15 mouse cellular contexts compared by ENCODE assay signal in the genomic region with DNA sequence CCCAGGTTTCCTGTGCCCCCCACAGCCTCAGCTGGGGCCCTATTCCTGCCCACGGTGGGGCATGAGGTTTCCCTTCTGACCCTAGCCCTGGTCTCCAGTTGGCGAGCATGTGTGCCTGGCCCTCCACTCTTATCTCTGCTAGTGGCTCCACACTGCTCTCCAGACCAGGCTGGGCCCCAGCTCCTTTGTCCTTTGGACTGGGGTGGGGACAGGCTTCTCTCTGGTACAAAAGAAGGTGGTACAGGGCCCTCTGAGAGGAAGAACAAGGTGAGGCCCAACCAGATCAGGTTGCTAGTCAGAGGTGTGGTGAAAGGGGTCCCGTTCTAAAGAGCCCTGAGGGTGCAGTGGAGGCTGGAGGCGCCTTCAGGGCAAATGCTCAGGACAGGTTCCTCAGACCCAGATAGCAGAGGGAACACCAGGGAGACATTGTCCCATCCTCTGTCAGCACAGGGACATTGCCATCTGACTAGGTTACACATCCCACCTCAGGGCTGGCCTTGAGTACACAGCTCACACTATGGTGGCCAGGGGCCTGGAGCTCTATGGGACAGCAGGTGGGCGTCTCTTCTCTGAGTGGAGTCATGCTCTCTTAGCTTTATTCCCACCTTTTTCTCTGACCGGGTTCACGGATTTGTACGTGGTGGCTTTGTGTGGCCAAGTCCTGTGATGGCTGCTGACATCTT. TPM values are rescaled to one million over a fixed set of nuclear protein-coding genes. Genes with fewer than 3 reads are reported as not detected.
DNase-seq lines count a peak whose midpoint lies in the region; ATAC-seq and TF ChIP-seq lines count a peak whose summit lies in the region.
"Had no signal": no experiment of that assay in that cellular context is flagged by ENCODE, and none has a peak within 500 bp of the region (broad histone marks: within the 10 kb centered on the region; RNA-seq: fewer than 3 reads in every experiment).

No protein-coding gene starts in this region.

- H3K4me3 ChIP-seq in heart, postnatal 0 days (ENCODE audit: low read depth, low read length) = no peak overlapping the region
- H3K4me3 ChIP-seq in midbrain, embryonic 13.5 days (replicated peaks) = no peak overlapping the region
- H3K4me3 ChIP-seq in midbrain, embryonic 10.5 days = no peak overlapping the region
- no peak overlapping the region for H3K4me3 ChIP-seq in liver, embryonic 16.5 days (ENCODE audit: low read depth, low read length)
- H3K4me3 ChIP-seq: hindbrain, embryonic 10.5 days; midbrain, embryonic 15.5 days had no signal

- DNase-seq in heart, postnatal 0 days (ENCODE audit: low spot score) = no peak
- DNase-seq in heart, adult 18-20 months = no peak
- no peak for DNase-seq in midbrain, embryonic 10.5 days (ENCODE audit: low spot score)
- no peak for DNase-seq in left cerebral cortex, postnatal 25 days (ENCODE audit: low spot score in 2 of 2)
- DNase-seq in adrenal gland, adult 8-10 months = no peak
- DNase-seq: adrenal gland, adult 2 months; cerebellum, adult 8-10 months; gastrocnemius, postnatal 10 days; thymus, adult 2 months had no signal

- no peaks in the 10 kb centered on the region for H3K27me3 ChIP-seq in heart, postnatal 0 days (ENCODE audit: control insufficient read depth, insufficient read depth, low read length)
- peaks cover 10% of the 10 kb centered on the region; the same call in 1 of the 2 replicates for H3K27me3 ChIP-seq in midbrain, embryonic 13.5 days
- peaks cover 6% of the 10 kb centered on the region; the same call in 1 of the 2 replicates for H3K27me3 ChIP-seq in midbrain, embryonic 10.5 days (ENCODE audit: low read depth, poor library complexity, severe bottlenecking)
- H3K27me3 ChIP-seq in liver, embryonic 16.5 days (ENCODE audit: control insufficient read depth, insufficient read depth, low read depth, low read length) = no peaks in the 10 kb centered on the region
- H3K27me3 ChIP-seq: midbrain, embryonic 15.5 days had no signal

- H3K9me3 ChIP-seq in heart, postnatal 0 days (replicated peaks; ENCODE audit: control insufficient read depth, low read length) = no peaks in the 10 kb centered on the region
- H3K9me3 ChIP-seq in midbrain, embryonic 13.5 days = no peaks in the 10 kb centered on the region
- no peaks in the 10 kb centered on the region for H3K9me3 ChIP-seq in midbrain, embryonic 10.5 days (replicated peaks)
- H3K9me3 ChIP-seq in liver, embryonic 16.5 days (replicated peaks; ENCODE audit: control insufficient read depth, low read length) = no peaks in the 10 kb centered on the region
- H3K9me3 ChIP-seq: G1E; hindbrain, embryonic 10.5 days; midbrain, embryonic 15.5 days had no signal

- peaks cover 18% of the 10 kb centered on the region for H3K36me3 ChIP-seq in heart, postnatal 0 days (replicated peaks; ENCODE audit: control insufficient read depth, insufficient read depth, low read length)
- H3K36me3 ChIP-seq in midbrain, embryonic 13.5 days = peaks cover 31% of the 10 kb centered on the region
- H3K36me3 ChIP-seq in midbrain, embryonic 10.5 days = peaks cover 34% of the 10 kb centered on the region
- peaks cover 4% of the 10 kb centered on the region for H3K36me3 ChIP-seq in liver, embryonic 16.5 days (ENCODE audit: control insufficient read depth, insufficient read depth)

- no peak for TF ChIP-seq EP300 in heart, postnatal 0 days (IDR thresholded peaks at IDR 0.05; ENCODE audit: low read depth)

- no peak overlapping the region for H3K27ac ChIP-seq in heart, postnatal 0 days (ENCODE audit: low read depth)
- peak overlapping the region; percentile 1; the same call in 1 of the 2 replicates for H3K27ac ChIP-seq in midbrain, embryonic 13.5 days
- H3K27ac ChIP-seq in midbrain, embryonic 10.5 days (replicated peaks) = no peak overlapping the region
- H3K27ac ChIP-seq in liver, embryonic 16.5 days (ENCODE audit: low read length) = no peak overlapping the region
- H3K27ac ChIP-seq: hindbrain, embryonic 10.5 days; midbrain, embryonic 15.5 days had no signal

- 0 out of 2 replicates have a peak, but pooled peaks have one; percentile 14 for ATAC-seq in heart, postnatal 0 days (ENCODE audit: insufficient read depth, low read depth)
- no peak for ATAC-seq in midbrain, embryonic 13.5 days
- peak; percentile 68 for ATAC-seq in liver, embryonic 16.5 days (ENCODE audit: low read depth)
- ATAC-seq: midbrain, embryonic 15.5 days had no signal

- peaks cover 5% of the 10 kb centered on the region; the same call in 1 of the 2 replicates for H3K4me1 ChIP-seq in heart, postnatal 0 days (ENCODE audit: control insufficient read depth, insufficient read depth)
- H3K4me1 ChIP-seq in midbrain, embryonic 13.5 days (replicated peaks) = no peaks in the 10 kb centered on the region
- H3K4me1 ChIP-seq in midbrain, embryonic 10.5 days = no peaks in the 10 kb centered on the region
- H3K4me1 ChIP-seq in liver, embryonic 16.5 days (ENCODE audit: control insufficient read depth, low read depth, low read length) = peaks cover 3% of the 10 kb centered on the region
- H3K4me1 ChIP-seq: midbrain, embryonic 15.5 days had no signal

- no peak overlapping the region for H3K4me2 ChIP-seq in heart, postnatal 0 days (ENCODE audit: low read depth, low read length)
- H3K4me2 ChIP-seq in midbrain, embryonic 13.5 days (replicated peaks) = no peak overlapping the region
- H3K4me2 ChIP-seq in liver, embryonic 16.5 days (ENCODE audit: low read depth, low read length) = no peak overlapping the region
- H3K4me2 ChIP-seq: midbrain, embryonic 15.5 days had no signal

- 0 out of 2 replicates have a peak overlapping the region, but pooled peaks have one; percentile 26 for H3K9ac ChIP-seq in heart, postnatal 0 days (replicated peaks; ENCODE audit: low read depth, low read length)
- no peak overlapping the region for H3K9ac ChIP-seq in midbrain, embryonic 13.5 days (replicated peaks)
- no peak overlapping the region for H3K9ac ChIP-seq in liver, embryonic 16.5 days (ENCODE audit: low read depth, low read length)
- H3K9ac ChIP-seq: midbrain, embryonic 15.5 days had no signal

- TF ChIP-seq CTCF in heart, postnatal 0 days (IDR thresholded peaks at IDR 0.05; ENCODE audit: low read depth) = no peak

- intact Hi-C loops in left cerebral cortex, postnatal 25 days (cut with DNase I) = no loop called here

- WGBS in heart, postnatal 0 days = 68% methylated on average over 8 of the region's 8 CpGs
- 86% methylated on average over 8 of the region's 8 CpGs for WGBS in midbrain, embryonic 13.5 days
- WGBS in midbrain, embryonic 10.5 days = 89% methylated on average over 8 of the region's 8 CpGs
- WGBS in liver, embryonic 16.5 days (ENCODE audit: insufficient replicate concordance) = 65% methylated on average over 8 of the region's 8 CpGs

RNA-seq across cellular contexts. Expression of a gene that starts 7.3 kb away (rescaled TPM):
- 0.53 and 1.5 TPM in 2 replicates for total RNA-seq in heart, postnatal 0 days (2014; rRNA removed; ENCODE audit: low replicate concordance)
- polyA plus RNA-seq in heart, postnatal 0 days (2015; fragmentation: Nextera tagmentation; extraction: Ambion mirVana) = 0.84 and 1.00 TPM in 2 replicates
- total RNA-seq in heart, adult 18-20 months (2021) = 1 to 10 TPM; 2.1 to 2.3 TPM
- 13.8 and 14.5 TPM in 2 replicates for polyA plus RNA-seq in midbrain, embryonic 13.5 days (2015; fragmentation: Nextera tagmentation; extraction: Ambion mirVana)
- 0.37 and 0.53 TPM in 2 replicates for polyA plus RNA-seq in midbrain, embryonic 10.5 days (2016; fragmentation: Nextera tagmentation; extraction: Ambion mirVana)
- 1.1 and 1.3 TPM in 2 replicates for polyA plus RNA-seq in liver, embryonic 16.5 days (2015; fragmentation: Nextera tagmentation; extraction: Ambion mirVana)
- total RNA-seq in left cerebral cortex, postnatal 25 days (2021) = 100 to 1,000 TPM; 295 to 315 TPM
- 1 to 10 TPM; 2.5 to 7.0 (median 3.9) TPM for total RNA-seq in adrenal gland, adult 8-10 months (2022)

RNA-seq across cellular contexts. Expression of a gene that starts 18.5 kb away (rescaled TPM):
- total RNA-seq in heart, postnatal 0 days (2014; rRNA removed; ENCODE audit: low replicate concordance) = 120 and 123 TPM in 2 replicates
- 88.6 and 97.6 TPM in 2 replicates for polyA plus RNA-seq in heart, postnatal 0 days (2015; fragmentation: Nextera tagmentation; extraction: Ambion mirVana)
- total RNA-seq in heart, adult 18-20 months (2021) = 100 to 1,000 TPM in 1 of 2 experiments, 10 to 100 TPM in 1; 82.6 to 103 TPM
- polyA plus RNA-seq in midbrain, embryonic 13.5 days (2015; fragmentation: Nextera tagmentation; extraction: Ambion mirVana) = 120 and 131 TPM in 2 replicates
- 123 and 134 TPM in 2 replicates for polyA plus RNA-seq in midbrain, embryonic 10.5 days (2016; fragmentation: Nextera tagmentation; extraction: Ambion mirVana)
- 42.2 and 48.1 TPM in 2 replicates for polyA plus RNA-seq in liver, embryonic 16.5 days (2015; fragmentation: Nextera tagmentation; extraction: Ambion mirVana)
- total RNA-seq in left cerebral cortex, postnatal 25 days (2021) = 10 to 100 TPM; 65.6 to 70.7 TPM
- total RNA-seq in adrenal gland, adult 8-10 months (2022) = 10 to 100 TPM; 59.6 to 79.9 (median 66.5) TPM

RNA-seq across cellular contexts. Expression of a gene that starts 19.7 kb away (rescaled TPM):
- total RNA-seq in heart, postnatal 0 days (2014; rRNA removed; ENCODE audit: low replicate concordance) = not detected in 2 replicates
- not detected in 2 replicates for polyA plus RNA-seq in heart, postnatal 0 days (2015; fragmentation: Nextera tagmentation; extraction: Ambion mirVana)
- total RNA-seq in heart, adult 18-20 months (2021) = not detected
- polyA plus RNA-seq in midbrain, embryonic 13.5 days (2015; fragmentation: Nextera tagmentation; extraction: Ambion mirVana) = not detected in 2 replicates
- not detected in 2 replicates for polyA plus RNA-seq in midbrain, embryonic 10.5 days (2016; fragmentation: Nextera tagmentation; extraction: Ambion mirVana)
- 0.42 TPM in 1 of 2 replicates, not detected in the other for polyA plus RNA-seq in liver, embryonic 16.5 days (2015; fragmentation: Nextera tagmentation; extraction: Ambion mirVana)
- not detected for total RNA-seq in left cerebral cortex, postnatal 25 days (2021)
- not detected for total RNA-seq in adrenal gland, adult 8-10 months (2022)
- total RNA-seq: adrenal gland, adult 2 months; G1E; gastrocnemius, postnatal 10 days; left cerebral cortex, adult 8-10 months had no signal
- polyA plus RNA-seq: adrenal gland, adult 2 months; G1E; hindbrain, embryonic 10.5 days had no signal

RNA-seq across cellular contexts. Expression of a gene that starts 44.8 kb away (rescaled TPM):
- 38.2 and 39.1 TPM in 2 replicates for total RNA-seq in heart, postnatal 0 days (2014; rRNA removed; ENCODE audit: low replicate concordance)
- polyA plus RNA-seq in heart, postnatal 0 days (2015; fragmentation: Nextera tagmentation; extraction: Ambion mirVana) = 23.0 and 23.7 TPM in 2 replicates
- 10 to 100 TPM; 39.6 to 40.5 TPM for total RNA-seq in heart, adult 18-20 months (2021)
- polyA plus RNA-seq in midbrain, embryonic 13.5 days (2015; fragmentation: Nextera tagmentation; extraction: Ambion mirVana) = 1.7 TPM in 2 replicates
- 1.7 and 2.0 TPM in 2 replicates for polyA plus RNA-seq in midbrain, embryonic 10.5 days (2016; fragmentation: Nextera tagmentation; extraction: Ambion mirVana)
- polyA plus RNA-seq in liver, embryonic 16.5 days (2015; fragmentation: Nextera tagmentation; extraction: Ambion mirVana) = 20.6 and 24.1 TPM in 2 replicates
- 10 to 100 TPM; 12.0 to 13.5 TPM for total RNA-seq in left cerebral cortex, postnatal 25 days (2021)
- total RNA-seq in adrenal gland, adult 8-10 months (2022) = 10 to 100 TPM; 13.6 to 25.0 (median 18.1) TPM

Comparison
In these comparisons a context has a peak if more than half of its experiments do, and no peak if none do; other contexts are left out.
1. RNA of a gene that starts 7.3 kb away (total RNA-seq): 295 to 315 TPM in left cerebral cortex, postnatal 25 days; 2.5 to 7.0 TPM in adrenal gland, adult 8-10 months, 2.1 to 2.3 TPM in heart, adult 18-20 months and 0.53 to 1.5 TPM in heart, postnatal 0 days; every median in the first group is over 10 times any median in the second.